Mouse (Mus musculus): ENCODE data around the gene Pxn. TPM values are rescaled to one million over a fixed set of nuclear protein-coding genes. Genes with fewer than 3 reads are reported as not detected.
A peak's percentile ranks its signal among the peaks of the same experiment; 100 is the strongest.
"Not testable (repeated sequence)": the region's sequence is repeated elsewhere in the genome, so short reads cannot be mapped to it uniquely, and the experiment has no call there.

Gene Pxn
- polyA plus RNA-seq, 2 experiments, result 4.8 to 12.9 TPM

DNA sequence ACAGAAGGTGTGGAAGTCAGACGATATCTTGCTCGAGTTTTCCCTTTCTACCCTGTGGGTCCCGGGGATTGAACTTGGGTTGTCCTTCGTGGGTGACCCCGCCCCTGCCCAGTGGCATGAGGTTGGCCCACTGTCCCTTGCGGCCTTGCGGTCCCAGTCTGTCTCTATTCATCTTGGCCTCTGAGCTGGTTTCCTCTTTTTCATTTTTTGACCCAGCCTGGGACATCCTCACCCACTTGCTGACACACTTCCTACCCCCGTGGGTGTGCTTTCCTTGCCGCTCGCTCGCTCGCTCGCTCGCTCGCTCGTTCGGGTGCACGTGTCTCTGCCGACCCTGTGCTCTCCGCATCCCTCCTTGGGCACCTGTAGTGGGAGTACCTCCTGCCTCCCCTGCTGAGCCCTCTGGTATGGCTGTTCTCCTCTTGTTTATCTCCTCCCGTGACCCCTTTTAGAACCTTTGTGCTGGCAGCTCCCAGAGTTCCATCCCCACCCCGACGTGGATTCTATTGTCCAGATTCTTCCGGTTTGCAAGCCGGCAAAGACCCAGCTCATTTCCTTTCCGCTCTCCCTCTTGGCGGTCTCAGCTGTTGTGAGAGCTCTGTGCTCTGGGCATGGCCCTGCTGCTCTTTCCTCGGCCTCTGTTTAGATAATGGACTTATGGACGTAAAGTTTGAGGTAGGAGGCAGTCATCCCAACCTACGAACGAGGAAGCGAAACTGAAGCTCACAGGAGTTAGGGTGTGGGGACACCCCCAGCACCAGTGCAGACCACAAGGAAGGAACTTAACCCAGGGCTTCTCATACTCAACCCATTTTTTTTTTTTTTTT lies 9.8 kb downstream of the Pxn start:
- Histone ChIP-seq H3K9ac (replicated peaks) (no peak overlapping the region), H3K27ac (peak overlapping the region; percentile 0; the same call in 1 of the 2 replicates), H3K36me3 (replicated peaks; ENCODE audit: control insufficient read depth, insufficient read depth, low read depth) (no peaks in the 10 kb centered on the region), H3K9me3 (ENCODE audit: control insufficient read depth, low read length) (no peaks in the 10 kb centered on the region), H3K4me2 (ENCODE audit: low read depth) (peak overlapping the region; percentile 47), H3K4me1 (replicated peaks; ENCODE audit: control insufficient read depth in 2 of 2, insufficient read depth in 2 of 2, low read length in 1 of 2) (peaks cover 10 to 27% of the 10 kb centered on the region in 2 experiments; a peak in 3 of 4 replicates), H3K27me3 (ENCODE audit: control insufficient read depth, insufficient read depth, low read length) (no peaks in the 10 kb centered on the region), H3K4me3 (ENCODE audit: insufficient read depth in 1 of 2, low read depth in 2 of 2, low read length in 2 of 2) (peak overlapping the region in 1 of 2 experiments; percentile 10; a peak in 1 of 4 replicates)
- ATAC-seq (ENCODE audit: insufficient read depth) (peak; percentile 32; the same call in 1 of the 2 replicates), DNase-seq (ENCODE audit: low read depth in 3 of 3, low spot score in 3 of 3) (no peak)
- TF ChIP-seq CTCF (IDR thresholded peaks at IDR 0.05; ENCODE audit: low read depth), result no peak
- TF ChIP-seq EP300 (IDR thresholded peaks at IDR 0.05; ENCODE audit: low read depth), result no peak
- 33% methylated on average over 32 of the region's 32 CpGs for WGBS (ENCODE audit: insufficient replicate concordance)

DNA sequence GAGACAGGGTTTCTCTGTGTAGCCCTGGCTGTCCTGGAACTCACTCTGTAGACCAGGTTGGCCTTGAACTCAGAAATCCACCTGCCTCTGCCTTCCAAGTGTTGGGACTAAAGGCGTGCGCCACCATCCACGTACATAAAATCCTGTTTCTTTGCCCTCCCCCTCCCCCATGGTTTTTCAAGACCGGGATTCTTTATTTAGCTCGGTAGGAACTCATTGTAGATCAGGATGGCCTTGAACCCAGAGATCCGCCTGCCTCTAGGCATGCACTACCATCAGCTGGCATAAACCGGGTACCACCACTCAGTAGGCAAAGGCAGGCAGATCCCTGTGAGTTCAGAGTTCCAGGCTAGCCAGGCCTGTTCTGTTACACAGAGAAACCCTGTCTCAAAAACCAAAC lies 10.4 kb downstream of the Pxn start:
- Histone ChIP-seq H3K27me3 (ENCODE audit: control insufficient read depth, insufficient read depth, low read length) (no peaks in the 10 kb centered on the region), H3K4me2 (ENCODE audit: low read depth) (no peak overlapping the region), H3K36me3 (replicated peaks; ENCODE audit: control insufficient read depth, insufficient read depth, low read depth) (no peaks in the 10 kb centered on the region), H3K9me3 (ENCODE audit: control insufficient read depth, low read length) (no peaks in the 10 kb centered on the region), H3K27ac (no peak overlapping the region), H3K9ac (replicated peaks) (no peak overlapping the region), H3K4me1 (replicated peaks; ENCODE audit: control insufficient read depth in 2 of 2, insufficient read depth in 2 of 2, low read length in 1 of 2) (peaks cover 10 to 28% of the 10 kb centered on the region in 2 experiments; a peak in 3 of 4 replicates), H3K4me3 (ENCODE audit: insufficient read depth in 1 of 2, low read depth in 2 of 2, low read length in 2 of 2) (no peak overlapping the region)
- 66% methylated on average over 7 of the region's 7 CpGs for WGBS (ENCODE audit: insufficient replicate concordance)
- ATAC-seq (ENCODE audit: insufficient read depth) (no peak), DNase-seq (ENCODE audit: low read depth in 3 of 3, low spot score in 3 of 3) (no peak)
- TF ChIP-seq EP300 (IDR thresholded peaks at IDR 0.05; ENCODE audit: low read depth), result no peak
- TF ChIP-seq CTCF (IDR thresholded peaks at IDR 0.05; ENCODE audit: low read depth), result no peak

DNA sequence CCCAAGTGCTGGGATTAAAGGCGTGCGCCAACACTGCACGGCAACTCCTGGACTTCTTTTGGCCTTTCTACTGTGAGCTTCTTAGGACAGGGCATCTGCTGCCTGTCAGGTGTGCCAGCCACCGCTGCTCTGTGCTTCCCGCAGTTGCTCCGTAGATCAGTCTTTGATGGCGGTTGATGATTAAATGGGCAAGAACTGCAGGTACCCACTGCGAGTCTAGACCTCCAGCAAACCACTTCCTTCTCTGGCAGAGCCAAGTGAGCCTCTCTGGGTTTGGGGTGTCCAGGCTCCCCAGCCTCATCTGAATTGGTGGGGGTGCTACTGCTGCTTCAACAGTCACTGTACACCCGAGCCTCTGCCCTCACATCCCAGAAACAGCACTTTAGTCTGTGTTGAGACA lies 11.0 kb downstream of the Pxn start:
- 64% methylated on average over 9 of the region's 9 CpGs for WGBS (ENCODE audit: insufficient replicate concordance)
- Histone ChIP-seq H3K4me1 (replicated peaks; ENCODE audit: control insufficient read depth in 2 of 2, insufficient read depth in 2 of 2, low read length in 1 of 2) (peaks cover 13 to 31% of the 10 kb centered on the region in 2 experiments; a peak in 3 of 4 replicates), H3K4me2 (ENCODE audit: low read depth) (no peak overlapping the region), H3K4me3 (ENCODE audit: insufficient read depth in 1 of 2, low read depth in 2 of 2, low read length in 2 of 2) (no peak overlapping the region), H3K27me3 (ENCODE audit: control insufficient read depth, insufficient read depth, low read length) (no peaks in the 10 kb centered on the region), H3K9ac (replicated peaks) (no peak overlapping the region), H3K36me3 (replicated peaks; ENCODE audit: control insufficient read depth, insufficient read depth, low read depth) (no peaks in the 10 kb centered on the region), H3K9me3 (ENCODE audit: control insufficient read depth, low read length) (no peaks in the 10 kb centered on the region), H3K27ac (no peak overlapping the region)
- ATAC-seq (ENCODE audit: insufficient read depth), result no peak
- TF ChIP-seq EP300 (IDR thresholded peaks at IDR 0.05; ENCODE audit: low read depth) (no peak), CTCF (IDR thresholded peaks at IDR 0.05; ENCODE audit: low read depth) (no peak)
- DNase-seq (ENCODE audit: low read depth in 3 of 3, low spot score in 3 of 3), result no peak

DNA sequence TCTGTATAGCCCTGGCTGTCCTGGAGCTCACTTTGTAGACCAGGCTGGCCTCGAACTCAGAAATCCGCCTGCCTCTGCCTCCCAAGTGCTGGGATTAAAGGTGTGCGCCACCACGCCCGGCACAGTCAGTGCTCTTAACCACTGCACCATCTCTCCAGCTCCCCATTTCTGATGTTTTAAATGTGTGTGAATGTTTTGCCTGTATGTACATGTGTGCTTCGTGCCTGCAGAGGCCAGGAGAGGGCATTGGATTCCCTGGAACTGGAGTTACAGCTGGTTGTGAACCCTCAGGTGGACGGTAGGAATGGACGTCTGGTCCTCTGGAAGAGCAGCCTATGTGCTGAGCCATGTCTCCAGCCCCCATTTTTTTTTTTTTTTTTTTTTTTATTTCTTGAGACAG lies 11.7 kb downstream of the Pxn start:
- not testable (repeated sequence) for H3K9ac ChIP-seq (replicated peaks); H3K36me3 ChIP-seq (replicated peaks; ENCODE audit: control insufficient read depth, insufficient read depth, low read depth); DNase-seq (ENCODE audit: low read depth in 3 of 3, low spot score in 3 of 3); H3K4me3 ChIP-seq (ENCODE audit: insufficient read depth in 1 of 2, low read depth in 2 of 2, low read length in 2 of 2); H3K27me3 ChIP-seq (ENCODE audit: control insufficient read depth, insufficient read depth, low read length); ATAC-seq (ENCODE audit: insufficient read depth); H3K27ac ChIP-seq; H3K4me2 ChIP-seq (ENCODE audit: low read depth); H3K9me3 ChIP-seq (ENCODE audit: control insufficient read depth, low read length)
- peaks cover 13 to 37% of the 10 kb centered on the region in 2 experiments; a peak in 3 of 4 replicates for H3K4me1 ChIP-seq (replicated peaks; ENCODE audit: control insufficient read depth in 2 of 2, insufficient read depth in 2 of 2, low read length in 1 of 2)
- 76% methylated on average over 8 of the region's 8 CpGs for WGBS (ENCODE audit: insufficient replicate concordance)

DNA sequence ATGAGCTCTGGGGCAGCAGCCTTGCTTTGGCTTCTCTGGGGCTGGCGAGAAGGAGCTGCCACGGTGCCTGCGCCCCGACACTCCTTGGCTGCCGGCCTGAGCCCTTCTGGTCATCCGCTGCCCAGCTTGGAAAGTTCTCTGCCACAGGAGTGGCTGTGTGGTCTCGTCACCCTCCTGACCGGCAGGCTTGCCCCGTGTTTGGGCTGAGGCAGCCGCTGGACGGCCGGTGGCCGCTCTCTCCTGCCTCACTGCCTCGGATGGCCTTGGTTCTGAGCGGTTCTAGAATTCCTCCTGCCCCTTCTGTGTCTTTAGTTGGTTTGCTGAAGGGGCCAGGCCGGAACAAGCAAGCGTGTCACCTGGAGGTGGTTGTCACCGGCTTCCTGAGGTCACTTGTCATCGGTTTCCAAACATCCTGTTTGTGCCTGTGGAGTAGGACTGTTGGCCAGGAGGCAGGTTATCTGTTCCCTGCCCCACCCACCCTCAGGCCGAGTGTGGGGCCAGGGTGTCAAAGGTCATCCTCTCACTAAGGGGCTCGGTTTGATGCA lies 13.9 kb downstream of the Pxn start:
- Histone ChIP-seq H3K27me3 (ENCODE audit: control insufficient read depth, insufficient read depth, low read length) (no peaks in the 10 kb centered on the region), H3K4me1 (replicated peaks; ENCODE audit: control insufficient read depth in 2 of 2, insufficient read depth in 2 of 2, low read length in 1 of 2) (peaks cover 8 to 44% of the 10 kb centered on the region in 2 experiments; a peak in 3 of 4 replicates), H3K9ac (replicated peaks) (no peak overlapping the region), H3K27ac (no peak overlapping the region), H3K4me3 (ENCODE audit: insufficient read depth in 1 of 2, low read depth in 2 of 2, low read length in 2 of 2) (no peak overlapping the region), H3K9me3 (ENCODE audit: control insufficient read depth, low read length) (no peaks in the 10 kb centered on the region), H3K4me2 (ENCODE audit: low read depth) (peak overlapping the region; percentile 67), H3K36me3 (replicated peaks; ENCODE audit: control insufficient read depth, insufficient read depth, low read depth) (no peaks in the 10 kb centered on the region)
- DNase-seq (ENCODE audit: low read depth in 3 of 3, low spot score in 3 of 3), result no peak
- WGBS (ENCODE audit: insufficient replicate concordance), result 29% methylated on average over 21 of the region's 21 CpGs
- ATAC-seq (ENCODE audit: insufficient read depth), result peak; percentile 23
- TF ChIP-seq CTCF (IDR thresholded peaks at IDR 0.05; ENCODE audit: low read depth) (no peak), EP300 (IDR thresholded peaks at IDR 0.05; ENCODE audit: low read depth) (no peak)

Data from liver, embryonic 14.5 days (tissue).